Mouse (Mus musculus): ENCODE measurements at regions not wholly inside any gene's neighbourhood (a gene's known extent, or its start where the extent isn't known, plus 50 kb on each side); places are given as distances from the start of the nearest gene placed in this dataset.

DNA sequence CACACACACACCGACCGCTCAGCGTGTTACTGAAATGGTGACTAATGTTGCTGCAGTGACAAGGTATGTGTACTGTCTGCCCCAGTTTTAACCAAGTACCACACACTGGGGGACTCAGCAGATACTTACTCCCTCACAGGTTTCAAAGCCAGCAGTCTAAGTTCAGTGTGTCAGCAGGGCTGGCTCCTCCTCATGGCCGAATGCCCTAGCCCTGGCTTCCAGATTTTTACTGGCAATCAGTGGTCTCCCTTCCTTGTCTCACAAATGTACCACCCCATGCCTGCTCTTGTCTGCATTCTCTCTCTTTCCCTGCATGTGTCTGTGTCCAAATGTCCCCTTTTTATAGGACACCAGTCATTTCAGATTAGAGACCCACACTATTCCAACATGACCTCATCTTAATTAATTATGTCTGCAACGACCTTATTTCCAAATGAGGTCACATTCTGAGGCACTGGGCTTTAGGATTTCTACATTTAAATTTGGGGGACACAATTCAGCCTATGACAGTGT is 114.7 kb downstream of the Uri1 start:
- H3K36me3 ChIP-seq (replicated peaks; ENCODE audit: control insufficient read depth, insufficient read depth, low read length), result no peaks in the 10 kb centered on the region
- no peak for ATAC-seq (ENCODE audit: insufficient read depth, low read depth)
- no peak overlapping the region for H3K9ac ChIP-seq (replicated peaks; ENCODE audit: low read depth, low read length)
- H3K9me3 ChIP-seq (replicated peaks; ENCODE audit: control insufficient read depth, low read length), result no peaks in the 10 kb centered on the region
- H3K27ac ChIP-seq (ENCODE audit: low read depth), result no peak overlapping the region
- H3K4me2 ChIP-seq (ENCODE audit: low read depth, low read length), result no peak overlapping the region
- no peak for DNase-seq (ENCODE audit: low spot score)
- WGBS, result 84% methylated on average over 5 of the region's 5 CpGs
- H3K4me1 ChIP-seq (ENCODE audit: control insufficient read depth, insufficient read depth), result 0 out of 2 replicates have a peak, but pooled peaks cover 2% of the 10 kb centered on the region
- no peak overlapping the region for H3K4me3 ChIP-seq (ENCODE audit: low read depth, low read length)
- no peaks in the 10 kb centered on the region for H3K27me3 ChIP-seq (ENCODE audit: control insufficient read depth, insufficient read depth, low read length)
- TF ChIP-seq EP300 (IDR thresholded peaks at IDR 0.05; ENCODE audit: low read depth) (no peak), CTCF (IDR thresholded peaks at IDR 0.05; ENCODE audit: low read depth) (no peak)

DNA sequence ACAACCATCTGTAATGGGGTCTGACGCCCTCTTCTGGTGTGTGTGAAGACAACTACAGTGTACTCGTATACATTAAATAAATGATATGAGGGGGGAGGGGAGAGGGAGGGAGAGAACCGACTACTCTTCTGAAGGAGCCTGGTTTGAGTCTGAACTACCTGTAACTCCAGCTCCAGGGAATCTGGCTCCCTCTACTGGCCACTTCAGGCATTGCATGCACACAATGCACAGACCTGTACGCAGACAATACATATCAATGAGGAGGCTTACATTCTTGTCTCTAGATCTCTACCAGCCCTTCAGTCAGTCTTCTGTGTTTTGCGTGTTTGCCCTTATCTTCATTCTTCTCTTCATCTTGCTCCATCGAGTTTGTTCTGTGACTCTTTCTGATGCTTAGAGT is 120.4 kb upstream of the Zfp536 start:
- H3K9ac ChIP-seq (replicated peaks; ENCODE audit: low read depth, low read length), result no peak overlapping the region
- DNase-seq (ENCODE audit: low spot score), result no peak

DNA sequence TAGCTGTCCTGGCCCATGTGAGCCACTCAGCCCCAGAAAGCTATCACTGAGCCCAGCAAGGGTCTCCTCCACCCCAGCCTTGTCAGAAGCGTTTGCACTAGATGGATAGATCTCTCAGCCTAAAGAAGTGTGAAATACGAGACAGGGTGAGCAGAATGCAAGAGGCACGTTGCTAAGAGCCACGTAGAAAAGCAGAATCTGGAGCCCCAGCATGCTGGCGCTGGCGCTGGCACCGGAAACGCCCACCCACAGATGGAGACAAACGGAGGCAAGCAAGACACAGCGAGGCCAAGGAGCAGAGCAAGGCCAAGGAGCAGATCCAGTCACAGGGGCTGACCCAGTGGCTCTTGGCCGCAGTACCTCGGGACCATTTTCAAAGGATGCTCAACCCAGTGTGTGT is 100.9 kb upstream of the Zfp536 start:
- 74% methylated on average over 12 of the region's 12 CpGs for WGBS
- no peak for DNase-seq (ENCODE audit: low spot score)
- H3K9me3 ChIP-seq (replicated peaks; ENCODE audit: control insufficient read depth, low read length), result no peaks in the 10 kb centered on the region
- TF ChIP-seq EP300 (IDR thresholded peaks at IDR 0.05; ENCODE audit: low read depth) (no peak), CTCF (IDR thresholded peaks at IDR 0.05; ENCODE audit: low read depth) (no peak)
- ATAC-seq (ENCODE audit: insufficient read depth, low read depth), result no peak
- no peak overlapping the region for H3K9ac ChIP-seq (replicated peaks; ENCODE audit: low read depth, low read length)
- no peak overlapping the region for H3K4me3 ChIP-seq (ENCODE audit: low read depth, low read length)
- H3K4me2 ChIP-seq (ENCODE audit: low read depth, low read length), result no peak overlapping the region
- no peak overlapping the region for H3K27ac ChIP-seq (ENCODE audit: low read depth)
- H3K36me3 ChIP-seq (replicated peaks; ENCODE audit: control insufficient read depth, insufficient read depth, low read length), result no peaks in the 10 kb centered on the region
- no peaks in the 10 kb centered on the region for H3K4me1 ChIP-seq (ENCODE audit: control insufficient read depth, insufficient read depth)
- no peaks in the 10 kb centered on the region for H3K27me3 ChIP-seq (ENCODE audit: control insufficient read depth, insufficient read depth, low read length)

More for the DNA sequence above, 120.4 kb upstream of the Zfp536 start:
- Histone ChIP-seq H3K36me3 (replicated peaks; ENCODE audit: control insufficient read depth, insufficient read depth, low read length) (no peaks in the 10 kb centered on the region), H3K9me3 (replicated peaks; ENCODE audit: control insufficient read depth, low read length) (no peaks in the 10 kb centered on the region), H3K27me3 (ENCODE audit: control insufficient read depth, insufficient read depth, low read length) (no peaks in the 10 kb centered on the region), H3K4me2 (ENCODE audit: low read depth, low read length) (no peak overlapping the region), H3K4me1 (ENCODE audit: control insufficient read depth, insufficient read depth) (no peaks in the 10 kb centered on the region), H3K4me3 (ENCODE audit: low read depth, low read length) (no peak overlapping the region), H3K27ac (ENCODE audit: low read depth) (no peak overlapping the region)
- TF ChIP-seq EP300 (IDR thresholded peaks at IDR 0.05; ENCODE audit: low read depth), result no peak
- peak; percentile 48 for TF ChIP-seq CTCF (IDR thresholded peaks at IDR 0.05; ENCODE audit: low read depth)
- WGBS, result 82% methylated on average over 6 of the region's 6 CpGs
- no peak for ATAC-seq (ENCODE audit: insufficient read depth, low read depth)

DNA sequence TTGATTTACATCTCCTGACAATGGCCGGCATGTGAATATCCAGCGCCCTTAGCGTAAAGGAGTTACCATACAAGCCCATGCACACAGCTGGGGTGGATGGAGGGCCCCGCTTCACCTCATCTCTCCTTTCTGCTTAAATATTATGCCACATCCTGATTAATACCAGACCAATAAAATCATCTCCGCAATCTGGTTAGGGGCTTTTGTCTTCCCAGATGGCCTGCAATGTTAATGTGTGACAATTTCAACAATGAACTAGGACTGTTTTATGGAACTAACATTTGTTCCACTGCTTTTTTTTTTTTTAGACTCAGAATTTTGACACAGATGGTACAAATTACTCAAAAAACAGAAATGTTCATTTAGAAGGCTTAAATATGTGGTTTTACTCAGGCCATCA is 97.5 kb upstream of the Zfp536 start:
- ATAC-seq (ENCODE audit: insufficient read depth, low read depth) (no peak), DNase-seq (ENCODE audit: low spot score) (no peak)
- no peak for TF ChIP-seq EP300 (IDR thresholded peaks at IDR 0.05; ENCODE audit: low read depth)
- TF ChIP-seq CTCF (IDR thresholded peaks at IDR 0.05; ENCODE audit: low read depth), result no peak
- Histone ChIP-seq H3K27me3 (ENCODE audit: control insufficient read depth, insufficient read depth, low read length) (no peaks in the 10 kb centered on the region), H3K4me1 (ENCODE audit: control insufficient read depth, insufficient read depth) (no peaks in the 10 kb centered on the region), H3K9me3 (replicated peaks; ENCODE audit: control insufficient read depth, low read length) (no peaks in the 10 kb centered on the region), H3K4me2 (ENCODE audit: low read depth, low read length) (no peak overlapping the region), H3K9ac (replicated peaks; ENCODE audit: low read depth, low read length) (no peak overlapping the region), H3K4me3 (ENCODE audit: low read depth, low read length) (no peak overlapping the region), H3K36me3 (replicated peaks; ENCODE audit: control insufficient read depth, insufficient read depth, low read length) (no peaks in the 10 kb centered on the region), H3K27ac (ENCODE audit: low read depth) (no peak overlapping the region)
- WGBS, result 86% methylated on average over 5 of the region's 5 CpGs

DNA sequence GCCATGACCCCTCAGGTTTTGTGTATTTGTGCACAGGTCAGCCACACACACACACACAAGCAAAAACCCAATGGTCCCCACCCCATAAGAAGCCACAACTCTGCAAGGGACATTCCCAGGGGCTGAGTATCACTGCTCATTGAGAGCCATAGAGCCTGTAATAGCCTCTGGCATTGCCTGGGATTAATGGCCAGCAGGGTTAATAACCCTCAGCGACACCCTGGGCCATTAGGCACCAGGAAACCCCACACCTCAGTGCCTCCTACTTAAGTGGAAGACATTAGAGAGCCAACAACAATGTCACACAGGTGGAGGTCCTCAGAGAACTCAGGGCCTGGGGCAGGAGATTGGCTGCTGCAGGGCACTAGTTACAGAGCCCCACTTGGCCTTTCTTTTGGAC is 93.0 kb upstream of the Zfp536 start:
- TF ChIP-seq EP300 (IDR thresholded peaks at IDR 0.05; ENCODE audit: low read depth), result no peak
- TF ChIP-seq CTCF (IDR thresholded peaks at IDR 0.05; ENCODE audit: low read depth), result no peak
- no peaks in the 10 kb centered on the region for H3K9me3 ChIP-seq (replicated peaks; ENCODE audit: control insufficient read depth, low read length)
- no peaks in the 10 kb centered on the region for H3K4me1 ChIP-seq (ENCODE audit: control insufficient read depth, insufficient read depth)
- no peaks in the 10 kb centered on the region for H3K36me3 ChIP-seq (replicated peaks; ENCODE audit: control insufficient read depth, insufficient read depth, low read length)
- no peaks in the 10 kb centered on the region for H3K27me3 ChIP-seq (ENCODE audit: control insufficient read depth, insufficient read depth, low read length)
- H3K4me2 ChIP-seq (ENCODE audit: low read depth, low read length), result no peak overlapping the region
- no peak overlapping the region for H3K27ac ChIP-seq (ENCODE audit: low read depth)
- ATAC-seq (ENCODE audit: insufficient read depth, low read depth) (no peak), DNase-seq (ENCODE audit: low spot score) (no peak)
- no peak overlapping the region for H3K9ac ChIP-seq (replicated peaks; ENCODE audit: low read depth, low read length)
- 42% methylated on average over 1 of the region's 1 CpGs for WGBS
- no peak overlapping the region for H3K4me3 ChIP-seq (ENCODE audit: low read depth, low read length)

DNA sequence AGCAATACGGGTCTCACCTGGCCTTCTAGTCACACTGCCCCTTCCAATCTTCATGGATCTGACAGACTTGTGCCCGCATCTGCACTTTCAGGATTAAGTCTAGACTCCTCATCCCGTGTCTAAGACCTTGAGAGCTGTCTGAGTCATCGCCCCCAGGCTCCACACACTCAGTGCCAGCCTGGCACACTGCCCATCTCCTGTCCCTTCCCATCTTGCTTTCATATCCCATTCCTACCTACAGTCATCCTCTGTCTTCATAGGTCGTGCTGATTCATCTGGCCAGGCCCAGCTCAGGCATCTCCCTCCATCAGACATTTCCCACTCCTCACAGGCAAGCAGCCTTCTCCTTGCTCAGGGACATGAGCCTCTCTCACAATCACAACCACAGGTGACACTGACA is 78.0 kb upstream of the Zfp536 start:
- WGBS, result 69% methylated on average over 5 of the region's 5 CpGs
- DNase-seq (ENCODE audit: low spot score), result no peak
- Histone ChIP-seq H3K27me3 (ENCODE audit: control insufficient read depth, insufficient read depth, low read length) (no peaks in the 10 kb centered on the region), H3K4me3 (ENCODE audit: low read depth, low read length) (no peak overlapping the region), H3K27ac (ENCODE audit: low read depth) (no peak overlapping the region), H3K9ac (replicated peaks; ENCODE audit: low read depth, low read length) (no peak overlapping the region), H3K4me2 (ENCODE audit: low read depth, low read length) (no peak overlapping the region), H3K9me3 (replicated peaks; ENCODE audit: control insufficient read depth, low read length) (no peaks in the 10 kb centered on the region), H3K36me3 (replicated peaks; ENCODE audit: control insufficient read depth, insufficient read depth, low read length) (no peaks in the 10 kb centered on the region), H3K4me1 (ENCODE audit: control insufficient read depth, insufficient read depth) (no peaks in the 10 kb centered on the region)
- ATAC-seq (ENCODE audit: insufficient read depth, low read depth), result no peak
- no peak for TF ChIP-seq CTCF (IDR thresholded peaks at IDR 0.05; ENCODE audit: low read depth)
- no peak for TF ChIP-seq EP300 (IDR thresholded peaks at IDR 0.05; ENCODE audit: low read depth)

All from heart, postnatal 0 days (tissue).